Mouse (Mus musculus) thymus, adult 2 months (tissue): ENCODE measurements around the gene Meis3. TPM values are rescaled to one million over a fixed set of nuclear protein-coding genes. Genes with fewer than 3 reads are reported as not detected.

Experiments
- DNase-seq: peaks from one replicate; pipeline ENCODE4 v3.0.0; 2021
- H3K27ac ChIP-seq: fragments of 200-500 bp; 2 replicates; pipeline ENCODE4 v1.5.1; 2012; ENCODE audit warnings: low read length, control low read depth; ENCODE audit not compliant: control insufficient read depth, insufficient read depth
- H3K27me3 ChIP-seq: fragments of 200-500 bp; 2 replicates; pipeline ENCODE4 v1.6.1; 2012; ENCODE audit warnings: mild to moderate bottlenecking, low read length, moderate library complexity, mixed read lengths; ENCODE audit not compliant: control insufficient read depth, insufficient read depth
- H3K36me3 ChIP-seq: fragments of 200-500 bp; 2 replicates; pipeline ENCODE4 v1.6.1; 2012; ENCODE audit warnings: mild to moderate bottlenecking, low read length, moderate library complexity; ENCODE audit not compliant: control insufficient read depth, insufficient read depth
- H3K4me1 ChIP-seq: fragments of 200-500 bp; replicated peaks from 2 replicates; pipeline ENCODE4 v1.6.1; 2012; ENCODE audit warnings: low read length; ENCODE audit not compliant: control insufficient read depth, insufficient read depth
- H3K4me3 ChIP-seq: fragments of 200-500 bp; 2 replicates; pipeline ENCODE4 v1.5.1; 2012; ENCODE audit warnings: mild to moderate bottlenecking, low read length, control low read depth, moderate library complexity; ENCODE audit not compliant: control insufficient read depth, insufficient read depth
- CTCF ChIP-seq: fragments of 200-500 bp; IDR thresholded peaks from 2 replicates; pipeline ENCODE4 v1.5.1; 2012; ENCODE audit warnings: mild to moderate bottlenecking, control low read depth, low read length, moderate library complexity, borderline replicate concordance; ENCODE audit not compliant: control insufficient read depth, poor library complexity, insufficient read depth; ENCODE audit errors: extremely low read depth
- POLR2A ChIP-seq: fragments of 200-500 bp; IDR thresholded peaks from 2 replicates; pipeline ENCODE4 v1.6.1; 2012; ENCODE audit warnings: mild to moderate bottlenecking, low read length, control low read depth, moderate library complexity; ENCODE audit not compliant: control insufficient read depth, poor library complexity, insufficient read depth; ENCODE audit errors: extremely low read depth
- WGBS: fragments of 180-500 bp; shearing (Covaris S2); methylation state at CpG from one replicate; pipeline ENCODE4 v1.1.7; 2018; 5-methylcytosine and 5-hydroxymethylcytosine counted together
- polyA plus RNA-seq: library from polyadenylated mRNA; depleted of rRNA; stranded (reverse); fragments of >200 nt; gene quantifications from 2 replicates; pipeline ENCODE4 v1.2.3, GENCODE M21; 2012

The Meis3 gene
- polyA plus RNA-seq, 1 experiment: 65.2 TPM

GRCm38 (mm10) chr7:16158735-16159134 is 16.2 kb upstream of the Meis3 start:
- Histone ChIP-seq H3K27me3 (peaks cover 5% of the 10 kb centered on the region; the same call in 1 of the 2 replicates), H3K27ac (no peak overlapping the region), H3K4me1 (no peaks in the 10 kb centered on the region), H3K4me3 (no peak overlapping the region), H3K36me3 (no peaks in the 10 kb centered on the region)
- no peak for TF ChIP-seq POLR2A
- no peak for TF ChIP-seq CTCF
- no peak for DNase-seq
- 15% methylated on average over 39 of the region's 39 CpGs for WGBS

- WGBS: 77% methylated on average over 3 of the region's 3 CpGs
- Histone ChIP-seq H3K27me3 (peaks cover 5% of the 10 kb centered on the region; the same call in 1 of the 2 replicates), H3K4me1 (no peaks in the 10 kb centered on the region), H3K36me3 (no peaks in the 10 kb centered on the region), H3K4me3 (no peak overlapping the region), H3K27ac (no peak overlapping the region)
- DNase-seq: no peak
- TF ChIP-seq CTCF (no peak), POLR2A (no peak)
These were observed 14.2 kb upstream of the Meis3 start for GRCm38 (mm10) chr7:16160702-16161101.

GRCm38 (mm10) chr7:16161302-16161701 is 13.6 kb upstream of the Meis3 start:
- TF ChIP-seq CTCF: no peak
- TF ChIP-seq POLR2A: no peak
- no peaks in the 10 kb centered on the region for H3K4me1 ChIP-seq
- H3K27ac ChIP-seq: no peak overlapping the region
- 89% methylated on average over 9 of the region's 9 CpGs for WGBS
- no peaks in the 10 kb centered on the region for H3K36me3 ChIP-seq
- no peak overlapping the region for H3K4me3 ChIP-seq
- peaks cover 5% of the 10 kb centered on the region; the same call in 1 of the 2 replicates for H3K27me3 ChIP-seq
- DNase-seq: no peak

- TF ChIP-seq CTCF (no peak), POLR2A (no peak)
- Histone ChIP-seq H3K27me3 (peaks cover 5% of the 10 kb centered on the region; the same call in 1 of the 2 replicates), H3K36me3 (no peaks in the 10 kb centered on the region), H3K4me1 (no peaks in the 10 kb centered on the region), H3K27ac (no peak overlapping the region), H3K4me3 (no peak overlapping the region)
- 74% methylated on average over 7 of the region's 7 CpGs for WGBS
- DNase-seq: no peak
These were observed 12.9 kb upstream of the Meis3 start for GRCm38 (mm10) chr7:16162036-16162435.

GRCm38 (mm10) chr7:16172141-16172581 is 2.7 kb upstream of the Meis3 start:
- Histone ChIP-seq H3K4me1 (peaks cover 12% of the 10 kb centered on the region), H3K36me3 (no peaks in the 10 kb centered on the region), H3K4me3 (no peak overlapping the region), H3K27me3 (no peaks in the 10 kb centered on the region; the same call in 1 of the 2 replicates), H3K27ac (no peak overlapping the region)
- DNase-seq: no peak
- TF ChIP-seq CTCF: no peak
- TF ChIP-seq POLR2A: no peak
- 22% methylated on average over 1 of the region's 1 CpGs for WGBS

GRCm38 (mm10) chr7:16172586-16173140 is 2.2 kb upstream of the Meis3 start:
- H3K27me3 ChIP-seq: no peaks in the 10 kb centered on the region; the same call in 1 of the 2 replicates
- TF ChIP-seq POLR2A: no peak
- no peak for TF ChIP-seq CTCF
- 75% methylated on average over 1 of the region's 1 CpGs for WGBS

More at GRCm38 (mm10) chr7:16172586-16173140, 2.2 kb upstream of the Meis3 start:
- no peak overlapping the region for H3K4me3 ChIP-seq
- H3K4me1 ChIP-seq: peaks cover 14% of the 10 kb centered on the region
- no peak overlapping the region for H3K27ac ChIP-seq
- H3K36me3 ChIP-seq: no peaks in the 10 kb centered on the region
- no peak for DNase-seq
